Mouse (Mus musculus) telencephalon, adult 2 months (tissue): ENCODE data around the gene Ubp1.
A peak's percentile ranks its signal among the peaks of the same experiment; 100 is the strongest.

ENCODE experiments used
- DNase-seq: peaks from one replicate; pipeline ENCODE4 v3.0.0-alpha.2; 2011; ENCODE audit warnings: low read depth, low spot score

The Ubp1 gene

DNA sequence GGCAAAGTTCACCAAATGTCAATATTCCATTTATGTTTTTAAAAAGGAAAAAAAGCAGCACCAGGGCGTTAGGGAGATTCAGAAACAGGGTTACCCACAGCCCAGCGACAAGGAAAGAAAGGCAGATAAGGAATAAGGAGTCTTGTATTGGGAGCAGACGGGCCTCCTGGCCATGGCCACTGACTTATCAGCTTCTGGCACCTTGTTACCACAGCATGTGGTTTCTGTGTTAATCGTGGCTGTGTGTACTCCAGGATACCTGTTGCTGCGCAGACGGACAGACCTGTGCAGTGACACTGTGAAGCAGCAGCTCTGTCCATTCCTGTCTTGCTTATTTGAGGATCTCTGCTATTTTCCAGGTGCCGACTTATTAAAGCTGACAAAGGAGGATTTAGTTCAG lies 38.2 kb downstream of the Ubp1 start:
- no peak for DNase-seq

GRCm38 (mm10) chr9:113969399-113969798 lies 38.7 kb downstream of the Ubp1 start:
- no peak for DNase-seq

GRCm38 (mm10) chr9:113970041-113970440 lies 39.3 kb downstream of the Ubp1 start:
- no peak for DNase-seq

DNA sequence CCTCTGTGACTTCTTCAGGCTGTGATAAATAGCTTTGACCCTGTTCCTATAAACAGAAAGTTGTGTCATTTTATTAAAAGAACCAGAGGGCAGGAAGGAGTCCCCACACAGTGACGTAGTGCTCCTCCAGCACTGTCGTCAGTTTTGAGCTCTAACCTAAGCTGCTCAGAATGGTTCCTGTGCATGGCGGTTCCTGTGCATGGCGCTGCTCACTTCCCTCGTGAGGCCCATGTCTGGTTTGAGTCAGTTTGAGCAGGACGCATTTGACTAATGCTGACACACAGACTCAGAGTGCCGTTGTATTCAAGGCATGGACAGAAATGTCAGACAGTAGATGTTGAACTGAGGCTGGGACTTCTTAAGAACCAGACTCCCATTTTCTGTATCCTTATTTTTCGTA lies 40.9 kb downstream of the Ubp1 start:
- no peak for DNase-seq

- no peak for DNase-seq
Measured at GRCm38 (mm10) chr9:113973857-113974256, 43.1 kb downstream of the Ubp1 start.

- DNase-seq = peak; percentile 18
Measured at GRCm38 (mm10) chr9:113974945-113975344, 44.2 kb downstream of the Ubp1 start.

DNA sequence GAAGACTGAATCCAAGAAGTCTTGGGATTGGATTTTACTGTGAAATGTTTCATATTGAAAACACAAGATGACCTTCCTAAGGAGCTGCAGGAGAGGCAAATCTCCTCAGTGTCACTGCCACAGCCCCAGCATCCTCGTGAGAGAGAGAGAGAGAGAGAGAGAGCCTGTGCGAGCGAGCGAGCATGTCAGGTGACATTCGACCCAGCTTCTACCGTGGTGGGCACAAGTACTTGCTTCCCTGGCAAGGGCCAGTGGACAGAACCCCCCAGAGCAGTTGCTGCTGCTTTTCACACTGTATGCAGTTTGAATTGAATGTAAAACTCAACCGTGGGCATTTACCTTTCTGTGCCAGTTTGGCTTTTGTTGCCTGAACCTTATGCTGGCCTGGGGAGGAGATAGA lies 44.7 kb downstream of the Ubp1 start:
- no peak for DNase-seq

DNA sequence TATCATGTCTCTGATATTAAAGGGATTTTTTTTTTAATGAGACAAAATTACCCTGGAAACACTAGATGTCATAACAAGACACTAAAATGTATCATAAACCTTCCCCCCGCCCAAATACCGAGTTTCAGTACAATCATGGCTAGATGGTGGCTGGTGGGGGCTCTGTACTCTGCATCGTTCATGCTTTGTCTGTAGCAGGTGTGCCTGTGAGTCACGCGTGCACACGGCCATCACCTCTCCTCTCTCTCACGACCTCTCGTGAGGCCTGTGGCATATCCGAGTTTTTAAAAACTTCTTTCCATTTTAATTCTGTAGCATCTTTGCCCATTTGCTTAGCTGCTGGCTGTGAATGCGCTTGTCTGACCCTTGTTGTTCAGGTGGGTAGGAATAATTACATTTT lies 45.5 kb downstream of the Ubp1 start:
- DNase-seq = no peak

- no peak for DNase-seq
Measured at GRCm38 (mm10) chr9:113977225-113977840, 46.6 kb downstream of the Ubp1 start.

GRCm38 (mm10) chr9:113978656-113979055 lies 47.9 kb downstream of the Ubp1 start:
- no peak for DNase-seq

DNA sequence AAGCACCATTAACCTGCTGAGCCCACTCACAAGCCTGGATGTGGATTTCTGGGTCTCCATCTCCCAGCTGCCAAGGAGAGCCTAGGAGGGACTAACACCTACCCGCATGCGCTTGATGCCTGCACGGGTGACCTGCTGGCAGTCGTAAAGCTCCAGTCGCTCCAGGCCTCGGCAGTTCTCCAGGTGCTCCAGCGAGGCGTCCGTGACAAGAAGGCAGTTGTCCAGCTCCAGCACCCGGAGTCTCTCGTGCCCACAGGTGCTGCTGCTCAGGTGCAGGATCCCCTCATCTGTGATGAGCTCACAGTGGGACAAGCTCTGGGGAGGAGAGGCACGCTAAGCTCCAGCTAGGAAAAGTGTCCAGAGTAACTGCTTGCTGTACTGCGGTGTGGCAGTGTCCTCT lies 48.6 kb downstream of the Ubp1 start:
- no peak for DNase-seq

GRCm38 (mm10) chr9:113981099-113981880 lies 50.6 kb downstream of the Ubp1 start:
- peak; percentile 33 for DNase-seq

DNA sequence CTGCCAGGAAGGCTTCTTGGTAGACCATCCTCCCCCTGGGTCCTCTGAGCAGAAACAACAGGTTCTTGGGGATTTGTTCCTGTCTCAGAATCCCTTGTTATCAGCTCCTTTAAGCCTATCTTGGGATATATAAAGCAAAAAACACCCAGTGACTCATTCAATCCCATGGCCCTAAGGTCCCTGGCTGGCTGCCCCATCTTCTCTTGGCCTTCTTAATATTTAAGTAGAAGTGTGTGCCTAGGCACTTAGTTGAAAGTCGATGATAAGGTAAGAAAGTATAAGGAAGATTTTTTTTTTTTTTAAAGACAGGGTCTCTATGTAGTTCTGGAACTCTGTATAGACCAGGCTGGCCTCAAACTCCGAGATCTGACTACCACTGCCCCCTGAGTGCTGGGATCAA lies 51.7 kb downstream of the Ubp1 start:
- DNase-seq = no peak

GRCm38 (mm10) chr9:113982883-113983670 lies 52.3 kb downstream of the Ubp1 start:
- DNase-seq = no peak

- no peak for DNase-seq
Measured at GRCm38 (mm10) chr9:113984946-113985620, 54.3 kb downstream of the Ubp1 start.

- DNase-seq = peak; percentile 79
Measured at GRCm38 (mm10) chr9:113990547-113991248, 60.0 kb downstream of the Ubp1 start.

GRCm38 (mm10) chr9:113992810-113993209 lies 62.1 kb downstream of the Ubp1 start:
- DNase-seq = no peak

- DNase-seq = no peak
Measured at GRCm38 (mm10) chr9:113998311-113998710, 67.6 kb downstream of the Ubp1 start.

- no peak for DNase-seq
Measured at GRCm38 (mm10) chr9:114006801-114007200, 76.1 kb downstream of the Ubp1 start.

DNA sequence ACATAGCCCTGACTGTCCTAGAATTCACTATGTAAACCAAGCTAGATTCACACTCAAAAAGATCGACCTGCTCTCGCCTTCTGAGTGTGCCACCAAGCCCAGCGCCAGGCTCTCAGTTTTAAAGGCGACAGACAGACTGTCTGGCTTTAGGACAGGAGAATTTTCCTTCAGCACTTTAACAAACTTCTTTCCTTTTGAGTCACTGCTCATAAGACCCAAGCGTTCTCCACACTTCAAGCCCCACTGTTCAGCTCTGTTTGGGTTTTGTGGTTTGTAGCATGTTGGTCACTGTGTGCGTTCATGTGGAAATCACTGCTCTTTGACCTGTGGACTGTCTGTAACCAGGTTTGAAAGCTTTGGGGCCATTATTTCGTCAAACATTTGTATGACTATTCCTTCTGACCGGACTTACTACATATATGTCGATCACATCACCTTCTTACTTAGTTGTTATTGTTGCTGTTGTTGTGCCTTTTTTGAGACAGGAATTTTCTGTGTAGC lies 77.2 kb downstream of the Ubp1 start:
- DNase-seq = no peak

DNA sequence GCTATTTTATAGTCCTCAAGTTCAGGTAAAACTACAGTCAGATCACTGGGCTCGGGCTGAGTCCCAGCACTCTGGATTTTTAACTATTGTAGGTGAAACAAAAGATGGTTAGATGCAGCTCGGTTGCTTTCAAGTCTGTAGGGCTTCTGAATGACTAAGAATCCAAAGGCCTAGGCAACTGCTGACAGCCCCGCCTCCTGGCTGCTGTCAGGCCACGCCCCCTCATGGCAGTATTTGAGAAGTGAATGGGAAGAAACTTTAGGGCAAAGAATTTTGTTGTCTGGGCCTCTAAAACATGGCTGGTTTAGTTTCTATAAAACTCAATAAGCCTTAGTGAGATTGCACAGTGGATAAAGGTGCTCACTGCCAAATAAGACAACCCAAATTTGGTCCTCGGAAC lies 78.8 kb downstream of the Ubp1 start:
- no peak for DNase-seq
